Mouse (Mus musculus) stomach, embryonic 16.5 days (tissue): ENCODE data around the gene Tsga10ip. TPM values are rescaled to one million over a fixed set of nuclear protein-coding genes. Genes with fewer than 3 reads are reported as not detected.

Experiments
- ATAC-seq: fragments of 200-750 bp; cut with Nextera tagmentation; 2 replicates; pipeline ENCODE4 v1.8.0; 2017; ENCODE audit warnings: moderate number of reproducible peaks, moderate TSS enrichment; ENCODE audit not compliant: insufficient read depth, low FRiP score
- H3K27ac ChIP-seq: fragments of 300-500 bp; sonication (generic); 2 replicates; pipeline ENCODE4 v1.5.1; 2014; ENCODE audit warnings: low read length
- H3K27me3 ChIP-seq: fragments of 300-500 bp; sonication (generic); 2 replicates; pipeline ENCODE4 v1.6.1; 2014; ENCODE audit warnings: low read length, control low read depth, mixed read lengths; ENCODE audit not compliant: control insufficient read depth, insufficient read depth
- H3K36me3 ChIP-seq: fragments of 300-500 bp; sonication (generic); 2 replicates; pipeline ENCODE4 v1.6.1; 2014; ENCODE audit warnings: low read length; ENCODE audit not compliant: control insufficient read depth, insufficient read depth
- H3K4me1 ChIP-seq: fragments of 300-500 bp; sonication (generic); 2 replicates; pipeline ENCODE4 v1.6.1; 2014; ENCODE audit warnings: low read length, control low read depth, mixed read lengths; ENCODE audit not compliant: control insufficient read depth, insufficient read depth
- H3K4me2 ChIP-seq: fragments of 300-500 bp; sonication (generic); 2 replicates; pipeline ENCODE4 v1.6.1; 2014; ENCODE audit warnings: low read depth, low read length, mixed read lengths
- H3K4me3 ChIP-seq: fragments of 300-500 bp; sonication (generic); replicated peaks from 2 replicates; pipeline ENCODE4 v1.5.1; 2014; ENCODE audit warnings: mild to moderate bottlenecking, low read length
- H3K9ac ChIP-seq: fragments of 300-500 bp; sonication (generic); 2 replicates; pipeline ENCODE4 v1.6.1; 2014; ENCODE audit warnings: low read length
- H3K9me3 ChIP-seq: fragments of 300-500 bp; sonication (generic); replicated peaks from 2 replicates; pipeline ENCODE4 v1.6.1; 2016; ENCODE audit warnings: low read length, control low read depth; ENCODE audit not compliant: control insufficient read depth
- WGBS: fragments of 180-500 bp; shearing (Covaris S2); extraction: QIAGEN DNeasy Blood & Tissue Kit; methylation state at CpG from one replicate; pipeline ENCODE4 v1.1.7; 2014; 5-methylcytosine and 5-hydroxymethylcytosine counted together
- polyA plus RNA-seq: library from polyadenylated mRNA; unstranded; fragments of >200 nt; fragmentation: Nextera tagmentation; extraction: Ambion mirVana; gene quantifications from 2 replicates; pipeline ENCODE4 v1.2.1, GENCODE M21; 2015

The Tsga10ip gene
- polyA plus RNA-seq, 1 experiment from 2014 or later, result 8.9 TPM

DNA sequence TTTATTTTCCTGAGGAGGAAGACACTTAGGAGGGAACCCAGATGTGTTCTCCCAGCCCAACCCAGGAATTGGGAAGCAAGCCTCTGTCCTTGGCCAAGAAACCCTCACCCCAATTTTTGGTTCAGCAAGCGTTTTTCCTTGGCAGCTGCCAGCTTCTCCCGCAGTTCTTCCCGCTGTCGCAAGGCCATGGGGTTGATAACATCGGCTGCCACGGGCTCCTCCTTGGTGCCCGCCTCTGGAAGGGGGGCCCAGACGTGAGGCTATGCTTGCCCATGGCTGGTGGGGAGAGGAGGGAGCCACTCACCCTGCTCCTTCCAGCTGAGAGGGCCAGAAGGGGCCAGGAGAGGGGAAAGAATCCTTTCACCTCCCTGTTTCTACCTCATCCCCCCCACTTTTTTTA lies 17.6 kb downstream of the Tsga10ip start:
- Histone ChIP-seq H3K4me1 (peaks cover 20% of the 10 kb centered on the region; the same call in 1 of the 2 replicates), H3K4me3 (no peak overlapping the region), H3K27me3 (no peaks in the 10 kb centered on the region), H3K36me3 (peaks cover 39% of the 10 kb centered on the region), H3K9ac (no peak overlapping the region), H3K27ac (no peak overlapping the region), H3K4me2 (no peak overlapping the region), H3K9me3 (no peaks in the 10 kb centered on the region)
- ATAC-seq, result no peak
- WGBS, result 86% methylated on average over 8 of the region's 8 CpGs

DNA sequence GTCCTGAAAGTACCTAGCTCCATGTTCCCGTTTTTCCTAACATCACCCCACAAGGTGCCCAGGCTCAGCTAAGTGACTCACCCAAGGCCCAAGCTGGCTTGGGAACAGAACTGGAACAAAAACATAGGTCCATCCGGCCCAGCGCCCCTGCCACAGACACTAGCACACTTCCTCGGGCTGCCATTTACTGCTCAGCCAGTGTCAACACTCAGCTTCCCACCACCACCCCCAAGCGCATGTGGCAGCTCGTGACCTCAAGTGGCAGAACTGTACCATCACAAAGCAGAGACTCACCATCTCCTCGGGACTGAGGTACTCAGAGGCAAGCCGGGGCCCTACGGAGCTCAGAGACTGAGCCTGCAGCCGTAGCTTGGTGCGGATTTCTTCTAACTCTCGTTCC lies 19.0 kb downstream of the Tsga10ip start:
- no peak for ATAC-seq
- Histone ChIP-seq H3K4me3 (no peak overlapping the region), H3K36me3 (peaks cover 43% of the 10 kb centered on the region), H3K4me1 (peaks cover 14% of the 10 kb centered on the region; the same call in 1 of the 2 replicates), H3K27me3 (no peaks in the 10 kb centered on the region), H3K9ac (no peak overlapping the region), H3K4me2 (no peak overlapping the region), H3K9me3 (no peaks in the 10 kb centered on the region), H3K27ac (no peak overlapping the region)
- 92% methylated on average over 12 of the region's 12 CpGs for WGBS

DNA sequence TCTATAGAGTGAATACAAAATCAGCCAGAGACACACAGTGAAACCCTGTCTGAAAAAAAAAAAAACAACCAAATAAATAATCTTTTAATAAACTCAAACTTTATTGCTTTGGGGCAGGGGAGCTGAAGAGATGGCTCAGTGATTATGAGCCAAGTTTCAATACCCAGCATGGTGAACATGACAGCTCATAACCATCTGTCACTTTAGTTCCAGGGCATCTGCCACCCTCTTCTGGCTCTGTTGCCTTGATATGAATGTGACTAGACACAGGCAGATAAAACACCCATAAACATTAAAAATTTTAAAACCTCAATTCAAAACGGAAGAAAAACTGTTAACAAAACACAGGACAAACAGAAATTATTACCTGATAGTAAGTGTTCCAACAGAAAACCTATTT lies 24.9 kb downstream of the Tsga10ip start:
- Histone ChIP-seq H3K4me1 (no peaks in the 10 kb centered on the region), H3K4me2 (no peak overlapping the region), H3K36me3 (peaks cover 23% of the 10 kb centered on the region), H3K27ac (no peak overlapping the region), H3K9ac (no peak overlapping the region), H3K4me3 (no peak overlapping the region), H3K27me3 (no peaks in the 10 kb centered on the region), H3K9me3 (no peaks in the 10 kb centered on the region)
- WGBS, result 80% methylated on average over 1 of the region's 1 CpGs
- ATAC-seq, result no peak

DNA sequence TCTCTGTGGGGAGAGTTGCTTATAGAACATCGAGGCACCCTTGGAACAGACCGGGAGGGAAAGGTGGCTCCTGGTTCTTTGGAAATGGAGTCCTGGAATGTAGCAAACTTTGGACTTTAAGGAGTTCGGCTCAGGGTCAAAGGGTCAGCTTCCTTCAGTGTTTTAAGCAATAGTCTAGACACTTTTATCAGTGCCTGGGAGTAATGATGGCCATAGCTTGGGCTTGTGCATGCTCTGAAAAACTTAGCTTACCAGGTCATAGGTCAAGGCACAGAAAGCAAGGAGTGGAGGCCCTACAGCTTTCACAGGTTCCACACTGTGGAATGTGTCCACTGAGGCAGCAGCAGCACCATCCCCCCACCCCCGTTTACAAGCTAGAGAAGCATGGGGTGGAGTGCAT lies 27.6 kb downstream of the Tsga10ip start:
- 0 out of 2 replicates have a peak, but pooled peaks have one; percentile 21 for ATAC-seq
- Histone ChIP-seq H3K9ac (no peak overlapping the region), H3K4me2 (no peak overlapping the region), H3K4me1 (no peaks in the 10 kb centered on the region), H3K4me3 (no peak overlapping the region), H3K27ac (no peak overlapping the region; the same call in 1 of the 2 replicates), H3K36me3 (peaks cover 19% of the 10 kb centered on the region), H3K9me3 (no peaks in the 10 kb centered on the region), H3K27me3 (no peaks in the 10 kb centered on the region)
- WGBS, result 63% methylated on average over 4 of the region's 4 CpGs

DNA sequence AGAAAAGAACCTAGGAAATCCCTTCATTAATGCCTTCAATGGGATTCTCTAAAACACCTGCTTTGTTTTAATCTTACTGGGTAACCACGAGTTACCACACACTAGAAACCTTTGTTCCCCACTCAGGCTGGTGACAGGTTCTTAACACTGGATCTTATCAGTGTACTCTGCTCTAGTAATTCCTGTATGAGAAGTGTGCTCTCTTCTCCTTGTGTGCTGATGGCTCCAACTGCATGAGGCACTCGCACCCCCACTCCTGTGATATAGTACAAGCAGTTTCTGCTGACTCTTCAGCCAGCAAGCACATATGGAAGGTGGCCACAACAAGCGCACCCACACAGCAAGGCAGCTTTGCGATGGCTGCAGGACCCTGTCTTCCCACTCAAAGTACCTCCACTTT lies 28.1 kb downstream of the Tsga10ip start:
- Histone ChIP-seq H3K36me3 (peaks cover 15% of the 10 kb centered on the region), H3K4me1 (no peaks in the 10 kb centered on the region), H3K4me2 (no peak overlapping the region), H3K9ac (no peak overlapping the region), H3K27me3 (no peaks in the 10 kb centered on the region), H3K27ac (peak overlapping the region; percentile 18; the same call in 1 of the 2 replicates), H3K9me3 (no peaks in the 10 kb centered on the region), H3K4me3 (no peak overlapping the region)
- WGBS, result 80% methylated on average over 4 of the region's 4 CpGs
- ATAC-seq, result no peak

DNA sequence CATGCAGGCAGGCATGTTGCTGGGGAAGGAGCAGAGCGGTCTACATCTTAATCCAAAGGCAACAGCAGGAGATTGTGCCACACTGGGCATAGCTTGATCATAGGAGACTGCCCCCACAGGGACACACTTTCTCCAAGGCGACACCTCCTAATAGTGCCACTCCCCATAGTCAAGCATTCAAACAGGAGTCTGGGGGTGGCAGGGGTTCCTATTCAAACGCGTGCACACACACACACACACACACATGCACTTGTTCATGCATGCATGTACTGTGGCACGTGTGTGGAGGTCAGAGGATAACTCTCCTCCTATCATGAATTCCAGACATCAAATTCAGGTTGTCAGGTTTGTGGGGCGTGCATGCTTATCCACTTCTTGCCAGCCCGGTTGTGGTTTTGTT lies 29.6 kb downstream of the Tsga10ip start:
- H3K36me3 ChIP-seq, result peaks cover 15% of the 10 kb centered on the region
- H3K27me3 ChIP-seq, result no peaks in the 10 kb centered on the region
- 91% methylated on average over 7 of the region's 7 CpGs for WGBS
- peaks cover 7% of the 10 kb centered on the region for H3K4me1 ChIP-seq
- H3K4me2 ChIP-seq, result no peak overlapping the region
- no peak overlapping the region for H3K9ac ChIP-seq
- ATAC-seq, result no peak
- no peak overlapping the region for H3K4me3 ChIP-seq
- H3K9me3 ChIP-seq, result no peaks in the 10 kb centered on the region
- no peak overlapping the region for H3K27ac ChIP-seq

DNA sequence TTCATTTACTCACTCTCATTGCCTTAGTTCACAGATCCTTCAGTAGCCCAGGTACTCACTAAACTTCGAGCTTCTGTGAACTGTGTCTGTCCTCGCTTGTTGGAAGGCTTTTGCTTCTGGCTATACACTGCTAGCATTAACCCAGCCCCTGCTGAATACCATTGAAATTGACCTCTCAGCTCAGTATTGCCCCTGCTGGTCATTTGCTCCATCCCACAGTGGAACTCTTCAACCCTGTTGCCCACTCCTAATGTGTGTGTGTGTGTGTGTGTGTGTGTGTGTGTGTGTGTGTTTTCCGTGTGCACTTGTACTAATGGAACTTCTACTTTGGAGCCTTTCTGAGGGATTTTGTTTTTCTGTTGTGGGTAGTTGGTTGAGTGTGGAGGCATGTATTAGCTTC lies 31.4 kb downstream of the Tsga10ip start:
- peaks cover 10% of the 10 kb centered on the region for H3K4me1 ChIP-seq
- H3K27ac ChIP-seq, result no peak overlapping the region
- H3K9ac ChIP-seq, result no peak overlapping the region
- H3K27me3 ChIP-seq, result no peaks in the 10 kb centered on the region
- 84% methylated on average over 3 of the region's 3 CpGs for WGBS
- peaks cover 15% of the 10 kb centered on the region for H3K36me3 ChIP-seq
- H3K9me3 ChIP-seq, result no peaks in the 10 kb centered on the region
- no peak for ATAC-seq
- H3K4me3 ChIP-seq, result no peak overlapping the region
- no peak overlapping the region for H3K4me2 ChIP-seq

DNA sequence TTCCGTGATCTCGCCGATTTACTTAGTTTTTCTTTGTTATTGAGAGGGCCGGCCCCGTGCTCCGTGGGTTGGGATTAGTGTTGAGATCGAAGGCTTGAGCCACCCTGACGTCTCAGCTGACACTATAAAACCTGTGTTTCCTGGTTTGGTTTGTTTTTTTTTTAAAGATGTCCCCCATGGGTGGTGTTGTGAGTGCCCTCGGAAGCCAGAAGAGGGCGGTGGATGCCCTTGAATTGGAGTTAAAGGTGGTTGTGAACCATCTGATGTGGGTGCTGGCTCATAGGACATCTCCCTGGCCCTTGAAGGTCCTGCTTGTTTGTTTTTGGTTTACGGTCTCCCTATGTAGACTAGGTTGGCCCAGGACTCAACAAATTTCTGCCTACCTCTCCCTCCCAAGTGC lies 34.9 kb downstream of the Tsga10ip start:
- H3K4me2 ChIP-seq, result peak overlapping the region; percentile 80
- H3K9ac ChIP-seq, result peak overlapping the region; percentile 90
- no peaks in the 10 kb centered on the region for H3K9me3 ChIP-seq
- peaks cover 14% of the 10 kb centered on the region for H3K36me3 ChIP-seq
- H3K4me3 ChIP-seq, result peak overlapping the region; percentile 70
- H3K27ac ChIP-seq, result peak overlapping the region; percentile 96; the same call in 1 of the 2 replicates
- 9% methylated on average over 11 of the region's 11 CpGs for WGBS
- no peak for ATAC-seq
- H3K4me1 ChIP-seq, result peaks cover 16% of the 10 kb centered on the region
- H3K27me3 ChIP-seq, result no peaks in the 10 kb centered on the region

DNA sequence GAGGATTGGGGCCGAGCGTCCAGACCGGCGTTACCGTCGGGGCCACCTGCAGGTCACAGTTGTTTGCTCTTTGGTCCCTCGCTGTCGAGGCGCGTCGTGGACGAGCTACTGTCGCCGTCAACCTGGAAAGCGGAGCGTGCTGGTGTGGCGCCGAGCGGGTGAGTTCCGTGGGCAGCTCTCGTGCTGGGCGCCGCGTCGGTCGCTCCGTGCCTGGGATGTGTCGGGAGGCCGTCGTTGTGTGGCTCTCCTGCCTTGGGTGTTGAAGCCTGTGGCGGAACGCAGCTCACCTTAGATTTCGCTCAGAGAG lies 35.3 kb downstream of the Tsga10ip start, which contains the start of gene Banf1:
TSS of gene Banf1 (minus strand) at position 116 of the 307 bp plus-strand sequence.
- Histone ChIP-seq H3K4me2 (peak within 1 kb of the TSS; percentile 80), H3K36me3 (peaks cover 10% of the 10 kb centered on the region), H3K9ac (peak within 1 kb of the TSS; percentile 90), H3K27me3 (no peaks in the 10 kb centered on the region), H3K4me1 (peaks cover 16% of the 10 kb centered on the region), H3K27ac (peak within 1 kb of the TSS; percentile 96), H3K4me3 (peak within 1 kb of the TSS; percentile 70), H3K9me3 (no peaks in the 10 kb centered on the region)
- 0% methylated on average over 33 of the region's 33 CpGs for WGBS
- ATAC-seq, result no peak
